Mouse (Mus musculus) granulocyte monocyte progenitor cell, adult 5-6 weeks (primary cell): ENCODE results near the gene Kcna7. TPM values are rescaled to one million over a fixed set of nuclear protein-coding genes. Genes with fewer than 3 reads are reported as not detected.

ENCODE experiments used
- ATAC-seq: replicated peaks from 2 replicates; pipeline ENCODE4 v1.8.0; 2016; ENCODE audit warnings: mild to moderate bottlenecking, moderate TSS enrichment, inconsistent platforms; ENCODE audit not compliant: poor library complexity, severe bottlenecking
- total RNA-seq, 2 experiments: library from RNA; stranded (forward) in 1 of 2; stranded (reverse) in 1 of 2; fragments of 200-712, 200-1000 nt in 1 of 2; fragments of >200 nt in 1 of 2; fragmentation: Nextera tagmentation in 1 of 2; gene quantifications; 2 replicates each; pipeline ENCODE4 v1.2.3; 2014 to 2017

Gene Kcna7
- total RNA-seq, 2 experiments from 2014 or later: not detected

GRCm38 (mm10) chr7:45417962-45418492, 12.6 kb downstream of the Kcna7 start:
- ATAC-seq: no peak

- ATAC-seq: no peak
Measured at GRCm38 (mm10) chr7:45419859-45420614, 14.6 kb downstream of the Kcna7 start.

- ATAC-seq: no peak
Measured at GRCm38 (mm10) chr7:45420615-45420919, 15.1 kb downstream of the Kcna7 start, which contains the start of gene Lhb. Gene Lhb, plus strand, starts transcription at chr7:45420820.

- no peak for ATAC-seq
Measured at GRCm38 (mm10) chr7:45421194-45421593, 15.7 kb downstream of the Kcna7 start.

- no peak for ATAC-seq
Measured at GRCm38 (mm10) chr7:45426556-45426955, 21.1 kb downstream of the Kcna7 start.

- no peak for ATAC-seq
Measured at GRCm38 (mm10) chr7:45433835-45434202, 28.4 kb downstream of the Kcna7 start.

GRCm38 (mm10) chr7:45434203-45435015, 29.0 kb downstream of the Kcna7 start, which contains the start of gene Gys1:
Gene Gys1, plus strand, starts transcription at chr7:45434844.
- ATAC-seq: peak; percentile 82

- no peak for ATAC-seq
Measured at GRCm38 (mm10) chr7:45435038-45435437, 29.6 kb downstream of the Kcna7 start.

- ATAC-seq: no peak
Measured at GRCm38 (mm10) chr7:45436444-45436843, 31.0 kb downstream of the Kcna7 start.

GRCm38 (mm10) chr7:45437046-45437445, 31.6 kb downstream of the Kcna7 start:
- no peak for ATAC-seq

GRCm38 (mm10) chr7:45437521-45438276, 32.2 kb downstream of the Kcna7 start, which contains the start of gene Ruvbl2:
Gene Ruvbl2, minus strand, starts transcription at chr7:45438096.
- ATAC-seq: no peak

- no peak for ATAC-seq
Measured at GRCm38 (mm10) chr7:45443526-45444420, 38.3 kb downstream of the Kcna7 start.

GRCm38 (mm10) chr7:45446589-45446988, 41.1 kb downstream of the Kcna7 start:
- no peak for ATAC-seq

GRCm38 (mm10) chr7:45447325-45447990, 42.0 kb downstream of the Kcna7 start:
- ATAC-seq: peak; percentile 47

GRCm38 (mm10) chr7:45449974-45450373, 44.5 kb downstream of the Kcna7 start:
- ATAC-seq: no peak

- ATAC-seq: peak; percentile 84
Measured at GRCm38 (mm10) chr7:45451344-45451982, 46.0 kb downstream of the Kcna7 start.

GRCm38 (mm10) chr7:45454971-45455370, 49.5 kb downstream of the Kcna7 start:
- no peak for ATAC-seq

- no peak for ATAC-seq
Measured at GRCm38 (mm10) chr7:45455932-45456696, 50.7 kb downstream of the Kcna7 start.
